Comparison of ENCODE assay signal across 21 mouse cellular contexts in genomic region chr9:68845556-68845955, GRCm38 (mm10).
DNase-seq lines count a peak whose midpoint lies in the region; ATAC-seq and TF ChIP-seq lines count a peak whose summit lies in the region.
"Had no signal": no experiment of that assay in that cellular context is flagged by ENCODE, and none has a peak within 500 bp of the region (broad histone marks: within the 10 kb centered on the region; RNA-seq: fewer than 3 reads in every experiment).

No protein-coding gene starts in this region.

- no peaks in the 10 kb centered on the region for H3K27me3 ChIP-seq in hindbrain, embryonic 14.5 days (ENCODE audit: control insufficient read depth, insufficient read depth, low read length)
- no peaks in the 10 kb centered on the region for H3K27me3 ChIP-seq in hindbrain, embryonic 10.5 days (ENCODE audit: insufficient read depth, poor library complexity, severe bottlenecking)
- H3K27me3 ChIP-seq in midbrain, embryonic 14.5 days (ENCODE audit: control insufficient read depth, insufficient read depth, low read length), result no peaks in the 10 kb centered on the region
- no peaks in the 10 kb centered on the region for H3K27me3 ChIP-seq in midbrain, embryonic 15.5 days (replicated peaks)
- H3K27me3 ChIP-seq in hindbrain, postnatal 0 days (ENCODE audit: insufficient read depth, low read length), result no peaks in the 10 kb centered on the region
- H3K27me3 ChIP-seq: midbrain, embryonic 12.5 days; neural tube, embryonic 13.5 days had no signal

- ATAC-seq in hindbrain, embryonic 14.5 days (ENCODE audit: low FRiP score), result 0 out of 2 replicates have a peak, but pooled peaks have one; percentile 24
- ATAC-seq in midbrain, embryonic 14.5 days (ENCODE audit: low FRiP score, low TSS enrichment), result no peak
- ATAC-seq in midbrain, embryonic 15.5 days (replicated peaks), result no peak
- 0 out of 2 replicates have a peak, but pooled peaks have one; percentile 37 for ATAC-seq in hindbrain, postnatal 0 days
- ATAC-seq: inflammation-experienced regulatory T-cells, adult 6 months had no signal

- no peak overlapping the region for H3K9ac ChIP-seq in hindbrain, embryonic 14.5 days
- no peak overlapping the region for H3K9ac ChIP-seq in midbrain, embryonic 14.5 days (replicated peaks; ENCODE audit: low read length)
- H3K9ac ChIP-seq in midbrain, embryonic 15.5 days, result no peak overlapping the region
- H3K9ac ChIP-seq in hindbrain, postnatal 0 days (replicated peaks; ENCODE audit: low read length), result no peak overlapping the region
- H3K9ac ChIP-seq: lung, embryonic 14.5 days; midbrain, embryonic 12.5 days; neural tube, embryonic 13.5 days had no signal

- 35% methylated on average over 2 of the region's 2 CpGs for WGBS in hindbrain, embryonic 14.5 days
- WGBS in hindbrain, embryonic 10.5 days, result 81% methylated on average over 2 of the region's 2 CpGs
- WGBS in midbrain, embryonic 14.5 days, result 57% methylated on average over 2 of the region's 2 CpGs
- 49% methylated on average over 2 of the region's 2 CpGs for WGBS in midbrain, embryonic 15.5 days
- WGBS in hindbrain, postnatal 0 days, result 34% methylated on average over 2 of the region's 2 CpGs

- intact Hi-C loops in gastrocnemius, postnatal 14 days (cut with DNase I; ENCODE audit: low total_unique reads), result no loop called here

- H3K36me3 ChIP-seq in hindbrain, embryonic 14.5 days (replicated peaks; ENCODE audit: control insufficient read depth, insufficient read depth), result no peaks in the 10 kb centered on the region
- H3K36me3 ChIP-seq in hindbrain, embryonic 10.5 days, result no peaks in the 10 kb centered on the region
- no peaks in the 10 kb centered on the region for H3K36me3 ChIP-seq in midbrain, embryonic 14.5 days (ENCODE audit: control insufficient read depth, insufficient read depth, low read length)
- no peaks in the 10 kb centered on the region for H3K36me3 ChIP-seq in midbrain, embryonic 15.5 days (replicated peaks)
- H3K36me3 ChIP-seq in hindbrain, postnatal 0 days (ENCODE audit: insufficient read depth, low read length), result no peaks in the 10 kb centered on the region
- H3K36me3 ChIP-seq: embryonic facial prominence, embryonic 10.5 days; forebrain, embryonic 10.5 days; limb, embryonic 10.5 days; midbrain, embryonic 12.5 days; neural tube, embryonic 13.5 days had no signal

- no peak for TF ChIP-seq CTCF in hindbrain, postnatal 0 days (IDR thresholded peaks at IDR 0.05; ENCODE audit: low read depth)

- H3K27ac ChIP-seq in hindbrain, embryonic 14.5 days, result no peak overlapping the region
- H3K27ac ChIP-seq in hindbrain, embryonic 10.5 days, result no peak overlapping the region
- H3K27ac ChIP-seq in midbrain, embryonic 14.5 days (replicated peaks; ENCODE audit: low read depth, low read length), result no peak overlapping the region; the same call in 1 of the 2 replicates
- no peak overlapping the region for H3K27ac ChIP-seq in midbrain, embryonic 15.5 days
- H3K27ac ChIP-seq in hindbrain, postnatal 0 days, result no peak overlapping the region
- H3K27ac ChIP-seq: embryonic facial prominence, embryonic 10.5 days; forebrain, embryonic 10.5 days; limb, embryonic 10.5 days; midbrain, embryonic 12.5 days; neural tube, embryonic 13.5 days had no signal

- no peak overlapping the region for H3K4me3 ChIP-seq in hindbrain, embryonic 14.5 days (replicated peaks; ENCODE audit: low read length)
- H3K4me3 ChIP-seq in hindbrain, embryonic 10.5 days, result no peak overlapping the region
- H3K4me3 ChIP-seq in midbrain, embryonic 14.5 days (replicated peaks; ENCODE audit: low read depth, low read length), result no peak overlapping the region
- H3K4me3 ChIP-seq in midbrain, embryonic 15.5 days, result no peak overlapping the region
- H3K4me3 ChIP-seq in hindbrain, postnatal 0 days (ENCODE audit: low read length), result no peak overlapping the region
- H3K4me3 ChIP-seq: embryonic facial prominence, embryonic 10.5 days; forebrain, embryonic 10.5 days; limb, embryonic 10.5 days; midbrain, embryonic 12.5 days; myocyte; neural tube, embryonic 13.5 days had no signal

- no peak overlapping the region for H3K4me2 ChIP-seq in hindbrain, embryonic 14.5 days (replicated peaks)
- no peak overlapping the region for H3K4me2 ChIP-seq in midbrain, embryonic 14.5 days (ENCODE audit: low read length)
- no peak overlapping the region for H3K4me2 ChIP-seq in midbrain, embryonic 15.5 days
- no peak overlapping the region for H3K4me2 ChIP-seq in hindbrain, postnatal 0 days (ENCODE audit: low read depth, low read length)
- H3K4me2 ChIP-seq: liver, embryonic 11.5 days; lung, embryonic 14.5 days; midbrain, embryonic 12.5 days; neural tube, embryonic 13.5 days had no signal

- H3K9me3 ChIP-seq in hindbrain, embryonic 14.5 days (ENCODE audit: control insufficient read depth, low read length), result no peaks in the 10 kb centered on the region
- H3K9me3 ChIP-seq in hindbrain, embryonic 10.5 days, result no peaks in the 10 kb centered on the region
- no peaks in the 10 kb centered on the region for H3K9me3 ChIP-seq in midbrain, embryonic 14.5 days (ENCODE audit: control insufficient read depth, low read length)
- H3K9me3 ChIP-seq in midbrain, embryonic 15.5 days, result no peaks in the 10 kb centered on the region
- no peaks in the 10 kb centered on the region for H3K9me3 ChIP-seq in hindbrain, postnatal 0 days (ENCODE audit: low read length)
- H3K9me3 ChIP-seq: embryonic facial prominence, embryonic 10.5 days; forebrain, embryonic 10.5 days; limb, embryonic 10.5 days; midbrain, embryonic 12.5 days; neural tube, embryonic 13.5 days had no signal

- DNase-seq in cerebellum, adult 18-20 months, result peak; percentile 20 to 23
- no peak for DNase-seq in cerebellum, adult 9-10 months
- no peak for DNase-seq in hindbrain, embryonic 14.5 days (ENCODE audit: low spot score)
- DNase-seq in hindbrain, embryonic 10.5 days (ENCODE audit: low spot score), result no peak
- peak; percentile 44 for DNase-seq in midbrain, embryonic 14.5 days
- peak; percentile 68 for DNase-seq in hindbrain, postnatal 0 days (ENCODE audit: low spot score)
- no peak for DNase-seq in gastrocnemius, postnatal 14 days
- DNase-seq: gastrocnemius, postnatal 36 days; kidney, adult 18-20 months; lung, embryonic 14.5 days; right cerebral cortex, postnatal 25 days; spleen, adult 18-20 months had no signal

- 0 out of 2 replicates have a peak, but pooled peaks cover 9% of the 10 kb centered on the region for H3K4me1 ChIP-seq in hindbrain, embryonic 14.5 days (replicated peaks; ENCODE audit: control insufficient read depth, insufficient read depth, low read length)
- H3K4me1 ChIP-seq in hindbrain, embryonic 10.5 days (replicated peaks), result peaks cover 10% of the 10 kb centered on the region; the same call in 1 of the 2 replicates
- peaks cover 5% of the 10 kb centered on the region; the same call in 1 of the 2 replicates for H3K4me1 ChIP-seq in midbrain, embryonic 14.5 days (ENCODE audit: control insufficient read depth, insufficient read depth, low read length)
- H3K4me1 ChIP-seq in midbrain, embryonic 15.5 days, result peaks cover 11% of the 10 kb centered on the region
- H3K4me1 ChIP-seq in hindbrain, postnatal 0 days (ENCODE audit: insufficient read depth, low read length), result peaks cover 7% of the 10 kb centered on the region; the same call in 1 of the 2 replicates

Comparison
In these comparisons a context has a peak if more than half of its experiments do, and no peak if none do; other contexts are left out.
1. DNase-seq: peak in cerebellum, adult 18-20 months (2 of 2), midbrain, embryonic 14.5 days (single experiment) and hindbrain, postnatal 0 days (single experiment); none in cerebellum, adult 9-10 months (single experiment), hindbrain, embryonic 14.5 days (single experiment), hindbrain, embryonic 10.5 days (single experiment) and gastrocnemius, postnatal 14 days (single experiment).
2. ATAC-seq: peak in hindbrain, embryonic 14.5 days (single experiment) and hindbrain, postnatal 0 days (single experiment); none in midbrain, embryonic 14.5 days (single experiment) and midbrain, embryonic 15.5 days (single experiment).